Mouse (Mus musculus): ENCODE data around the gene Zfp426.

GRCm38 (mm10) chr9:20519949-20520348, 27.4 kb upstream of the Zfp426 start:
- TF ChIP-seq POLR2A (IDR thresholded peaks at IDR 0.05; ENCODE audit: control insufficient read depth, extremely low read depth, insufficient read depth, low read length, poor library complexity) (no peak), CTCF (IDR thresholded peaks at IDR 0.05; ENCODE audit: borderline replicate concordance, control insufficient read depth, extremely low read depth, insufficient read depth, low read length, poor library complexity) (no peak)
